Mouse (Mus musculus): Measurements from ENCODE around the gene Taok3.

- TF ChIP-seq CTCF (IDR thresholded peaks at IDR 0.05; ENCODE audit: borderline replicate concordance, insufficient read depth, low read length) (no peak), POLR2A (IDR thresholded peaks at IDR 0.05; ENCODE audit: low read depth, low read length) (no peak)
Observed at GRCm38 (mm10) chr5:117116660-117117059, 3.3 kb upstream of the Taok3 start.
